Mouse (Mus musculus): ENCODE measurements around the gene Gtf2e1. TPM values are rescaled to one million over a fixed set of nuclear protein-coding genes. Genes with fewer than 3 reads are reported as not detected.

Gtf2e1 gene
- polyA plus RNA-seq, 1 experiment from 2014 or later: 41.5 TPM

DNA sequence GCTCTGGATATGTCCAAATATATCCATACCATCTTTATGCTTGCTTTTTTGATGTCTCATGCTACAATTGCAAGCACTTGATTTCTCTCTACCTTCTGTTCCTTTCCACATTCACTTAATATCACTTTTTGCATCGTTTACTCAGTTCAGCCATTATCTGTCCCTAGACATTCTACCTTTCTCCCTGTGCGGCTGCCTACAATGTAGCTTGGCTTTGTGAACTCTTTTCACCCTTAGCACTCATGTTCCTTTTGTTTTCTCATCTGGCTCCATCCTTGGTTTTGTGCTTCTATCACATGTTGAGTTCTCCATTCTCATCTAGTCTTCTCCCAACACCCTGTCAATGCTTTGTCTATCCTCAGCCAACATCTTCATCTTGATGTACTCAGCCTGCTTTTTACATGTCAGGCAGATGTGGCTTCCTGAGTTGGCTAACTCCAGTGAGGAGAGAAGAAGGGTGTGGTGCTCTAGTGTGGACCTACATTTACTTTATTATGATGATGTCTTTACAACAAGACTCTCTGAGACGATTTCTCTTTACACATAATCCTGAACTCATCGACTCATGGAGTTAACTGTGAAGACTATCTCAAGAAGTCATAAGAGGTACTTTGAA, 21.9 kb downstream of the Gtf2e1 start:
- 95% methylated on average over 4 of the region's 4 CpGs for WGBS
- no peak overlapping the region for H3K27ac ChIP-seq (replicated peaks; ENCODE audit: low read depth, low read length)
- no peak for DNase-seq
- H3K4me1 ChIP-seq (ENCODE audit: control insufficient read depth, insufficient read depth, low read length): no peaks in the 10 kb centered on the region
- H3K4me3 ChIP-seq (replicated peaks; ENCODE audit: low read depth, low read length): no peak overlapping the region
- H3K36me3 ChIP-seq (ENCODE audit: control insufficient read depth, insufficient read depth, low read length): peaks cover 41% of the 10 kb centered on the region
- ATAC-seq (ENCODE audit: low FRiP score, low TSS enrichment): no peak
- no peak overlapping the region for H3K4me2 ChIP-seq (ENCODE audit: low read length)
- H3K27me3 ChIP-seq (ENCODE audit: control insufficient read depth, insufficient read depth, low read length): no peaks in the 10 kb centered on the region
- H3K9ac ChIP-seq (replicated peaks; ENCODE audit: low read length): no peak overlapping the region
- H3K9me3 ChIP-seq (ENCODE audit: control insufficient read depth, low read length): no peaks in the 10 kb centered on the region

DNA sequence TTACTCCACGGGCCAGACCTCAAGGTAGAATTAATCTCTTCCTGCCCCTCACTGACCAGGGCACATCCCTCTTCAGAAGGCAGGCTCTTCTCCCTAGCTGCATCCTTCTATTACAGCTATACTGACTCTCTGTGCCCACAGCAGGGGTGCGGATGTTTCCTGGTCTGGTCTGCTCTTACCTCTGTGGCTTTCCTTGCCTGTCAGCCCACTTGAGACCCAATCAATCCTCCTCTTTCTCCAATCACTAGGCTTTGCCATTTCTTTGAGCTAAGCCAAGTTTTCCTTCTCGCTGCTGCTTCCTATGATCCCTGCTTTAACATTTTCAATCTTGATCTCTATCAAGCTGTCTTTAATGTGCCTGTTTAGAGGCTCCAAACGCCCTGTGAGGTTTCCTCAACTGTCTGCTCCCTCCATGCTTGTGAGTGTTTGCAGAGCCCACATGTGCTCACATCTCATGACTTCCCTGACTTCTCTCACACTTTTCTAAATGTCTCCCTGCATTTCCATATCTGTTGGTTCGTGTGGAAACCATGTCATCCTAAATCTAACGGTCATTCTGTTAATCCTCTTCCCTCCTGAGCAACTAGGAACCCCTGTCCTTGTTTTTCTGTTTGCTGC, 23.1 kb downstream of the Gtf2e1 start:
- 89% methylated on average over 6 of the region's 6 CpGs for WGBS
- Histone ChIP-seq H3K27ac (replicated peaks; ENCODE audit: low read depth, low read length) (no peak overlapping the region), H3K4me3 (replicated peaks; ENCODE audit: low read depth, low read length) (no peak overlapping the region), H3K4me2 (ENCODE audit: low read length) (no peak overlapping the region), H3K4me1 (ENCODE audit: control insufficient read depth, insufficient read depth, low read length) (no peaks in the 10 kb centered on the region), H3K9ac (replicated peaks; ENCODE audit: low read length) (no peak overlapping the region), H3K9me3 (ENCODE audit: control insufficient read depth, low read length) (no peaks in the 10 kb centered on the region), H3K27me3 (ENCODE audit: control insufficient read depth, insufficient read depth, low read length) (no peaks in the 10 kb centered on the region), H3K36me3 (ENCODE audit: control insufficient read depth, insufficient read depth, low read length) (peaks cover 33% of the 10 kb centered on the region)
- ATAC-seq (ENCODE audit: low FRiP score, low TSS enrichment): no peak
- DNase-seq: no peak

DNA sequence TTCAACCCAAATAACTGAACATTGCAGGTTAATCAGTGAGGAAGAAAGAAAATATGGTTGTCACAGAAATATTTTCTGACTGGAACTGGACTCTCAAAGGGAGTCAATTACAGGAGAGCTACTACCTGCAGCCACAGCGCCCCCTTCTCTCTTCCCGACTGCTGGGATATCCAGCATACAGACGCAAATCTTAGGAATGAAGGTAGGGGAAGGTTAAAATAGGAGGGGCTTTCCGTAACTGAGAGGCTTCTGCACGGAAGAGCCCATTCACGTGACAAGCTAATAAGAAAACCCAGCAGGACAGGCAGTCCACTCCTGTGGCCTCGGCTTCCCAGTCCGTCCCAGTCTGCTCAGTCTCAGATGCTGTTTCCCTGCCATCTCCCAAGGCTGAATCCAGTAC, 24.9 kb downstream of the Gtf2e1 start:
- DNase-seq (no peak), ATAC-seq (ENCODE audit: low FRiP score, low TSS enrichment) (no peak)
- Histone ChIP-seq H3K4me2 (ENCODE audit: low read length) (no peak overlapping the region), H3K9ac (replicated peaks; ENCODE audit: low read length) (no peak overlapping the region), H3K36me3 (ENCODE audit: control insufficient read depth, insufficient read depth, low read length) (peaks cover 43% of the 10 kb centered on the region), H3K27ac (replicated peaks; ENCODE audit: low read depth, low read length) (no peak overlapping the region), H3K9me3 (ENCODE audit: control insufficient read depth, low read length) (no peaks in the 10 kb centered on the region), H3K4me1 (ENCODE audit: control insufficient read depth, insufficient read depth, low read length) (no peaks in the 10 kb centered on the region), H3K27me3 (ENCODE audit: control insufficient read depth, insufficient read depth, low read length) (no peaks in the 10 kb centered on the region), H3K4me3 (replicated peaks; ENCODE audit: low read depth, low read length) (no peak overlapping the region)
- WGBS: 79% methylated on average over 8 of the region's 8 CpGs

DNA sequence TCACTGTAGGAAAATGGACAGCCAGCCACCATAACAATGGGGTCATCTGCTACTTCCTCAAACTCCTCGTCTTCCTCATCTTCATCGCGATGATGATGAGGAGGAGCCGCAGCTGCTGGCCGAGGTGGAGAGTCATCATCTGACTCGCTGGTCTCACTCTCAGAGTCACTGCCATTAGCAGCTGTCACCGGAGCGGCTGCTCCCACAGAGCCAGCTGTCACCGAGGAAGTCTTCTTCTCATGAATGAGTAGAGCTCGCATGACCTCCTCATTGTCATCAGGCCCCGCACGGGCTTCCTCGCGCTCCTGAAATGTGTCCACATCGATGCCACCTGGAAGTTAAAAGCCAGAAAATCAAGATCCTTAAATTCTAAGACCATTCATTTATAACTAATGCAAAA, 28.1 kb downstream of the Gtf2e1 start:
- Histone ChIP-seq H3K9ac (replicated peaks; ENCODE audit: low read length) (no peak overlapping the region), H3K27ac (replicated peaks; ENCODE audit: low read depth, low read length) (no peak overlapping the region), H3K9me3 (ENCODE audit: control insufficient read depth, low read length) (no peaks in the 10 kb centered on the region), H3K4me3 (replicated peaks; ENCODE audit: low read depth, low read length) (no peak overlapping the region), H3K36me3 (ENCODE audit: control insufficient read depth, insufficient read depth, low read length) (peaks cover 38% of the 10 kb centered on the region), H3K4me1 (ENCODE audit: control insufficient read depth, insufficient read depth, low read length) (no peaks in the 10 kb centered on the region), H3K27me3 (ENCODE audit: control insufficient read depth, insufficient read depth, low read length) (no peaks in the 10 kb centered on the region), H3K4me2 (ENCODE audit: low read length) (no peak overlapping the region)
- ATAC-seq (ENCODE audit: low FRiP score, low TSS enrichment) (no peak), DNase-seq (no peak)
- 94% methylated on average over 15 of the region's 15 CpGs for WGBS

DNA sequence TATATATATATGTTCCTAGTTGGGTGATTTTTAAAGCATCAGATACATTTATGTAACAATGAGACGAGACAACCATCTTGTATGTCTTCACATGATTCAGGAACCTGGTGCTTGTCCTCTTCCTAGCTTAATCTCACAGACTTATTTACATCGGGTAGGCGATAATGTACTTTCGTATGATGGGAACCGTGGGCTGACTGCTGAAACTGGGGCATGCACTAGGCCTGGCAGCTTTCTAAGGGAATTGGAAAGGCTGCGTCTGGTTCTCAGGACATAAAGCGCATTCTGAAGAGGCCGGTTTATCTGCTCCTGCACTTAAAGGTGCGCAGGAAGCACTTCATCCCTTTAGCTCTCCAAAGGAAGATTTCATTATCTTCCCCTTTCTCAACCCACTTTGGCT, 32.8 kb downstream of the Gtf2e1 start:
- H3K36me3 ChIP-seq (ENCODE audit: control insufficient read depth, insufficient read depth, low read length): peaks cover 17% of the 10 kb centered on the region
- ATAC-seq (ENCODE audit: low FRiP score, low TSS enrichment) (no peak), DNase-seq (peak; percentile 29)
- H3K4me2 ChIP-seq (ENCODE audit: low read length): no peak overlapping the region
- no peak overlapping the region for H3K27ac ChIP-seq (replicated peaks; ENCODE audit: low read depth, low read length)
- no peaks in the 10 kb centered on the region for H3K9me3 ChIP-seq (ENCODE audit: control insufficient read depth, low read length)
- WGBS: 78% methylated on average over 9 of the region's 9 CpGs
- H3K9ac ChIP-seq (replicated peaks; ENCODE audit: low read length): no peak overlapping the region
- no peaks in the 10 kb centered on the region for H3K27me3 ChIP-seq (ENCODE audit: control insufficient read depth, insufficient read depth, low read length)
- H3K4me3 ChIP-seq (replicated peaks; ENCODE audit: low read depth, low read length): no peak overlapping the region
- no peaks in the 10 kb centered on the region for H3K4me1 ChIP-seq (ENCODE audit: control insufficient read depth, insufficient read depth, low read length)

DNA sequence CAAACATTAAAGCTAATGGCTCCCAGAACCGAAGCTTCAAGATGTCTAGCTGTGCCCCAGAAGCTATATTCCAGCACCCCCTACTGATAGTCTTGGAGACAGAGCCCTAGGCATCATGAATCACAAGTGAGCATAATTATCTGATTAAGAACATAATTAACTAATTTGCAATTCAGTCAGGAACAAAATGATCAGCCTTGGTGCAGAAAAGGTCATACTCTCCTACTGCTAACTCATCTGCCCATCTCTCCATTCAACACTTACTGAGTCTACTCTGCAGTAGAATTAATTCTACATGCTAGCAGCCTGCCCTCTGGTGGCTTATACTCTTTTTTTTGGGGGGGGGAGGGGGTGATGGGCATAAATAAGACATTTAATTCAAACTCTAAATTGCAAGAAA, 35.1 kb downstream of the Gtf2e1 start:
- DNase-seq (peak; percentile 21), ATAC-seq (ENCODE audit: low FRiP score, low TSS enrichment) (no peak)
- no peaks in the 10 kb centered on the region for H3K4me1 ChIP-seq (ENCODE audit: control insufficient read depth, insufficient read depth, low read length)
- no peaks in the 10 kb centered on the region for H3K9me3 ChIP-seq (ENCODE audit: control insufficient read depth, low read length)
- no peak overlapping the region for H3K4me3 ChIP-seq (replicated peaks; ENCODE audit: low read depth, low read length)
- no peak overlapping the region for H3K4me2 ChIP-seq (ENCODE audit: low read length)
- no peaks in the 10 kb centered on the region for H3K36me3 ChIP-seq (ENCODE audit: control insufficient read depth, insufficient read depth, low read length)
- no peaks in the 10 kb centered on the region for H3K27me3 ChIP-seq (ENCODE audit: control insufficient read depth, insufficient read depth, low read length)
- WGBS: 66% methylated on average over 1 of the region's 1 CpGs
- no peak overlapping the region for H3K27ac ChIP-seq (replicated peaks; ENCODE audit: low read depth, low read length)
- no peak overlapping the region for H3K9ac ChIP-seq (replicated peaks; ENCODE audit: low read length)

DNA sequence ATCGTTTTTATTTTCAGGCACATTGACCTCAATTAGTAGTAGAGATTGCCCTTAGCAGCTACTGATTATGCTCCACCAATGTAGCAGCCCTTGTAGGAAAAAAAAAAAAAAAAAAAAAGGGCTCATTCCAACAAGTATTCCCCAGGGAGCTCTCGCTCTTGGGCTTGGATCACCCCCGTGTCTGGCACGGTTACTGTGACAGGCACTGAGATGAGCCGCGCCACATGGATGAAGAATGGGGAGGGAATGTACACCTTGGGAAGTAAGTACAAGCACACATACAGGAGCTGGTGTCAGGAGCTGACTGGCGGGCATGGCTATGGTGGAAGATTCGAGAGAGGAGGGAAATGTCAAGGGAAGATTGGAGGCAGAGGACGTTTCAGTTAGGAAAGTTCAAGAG, 41.0 kb downstream of the Gtf2e1 start:
- H3K27me3 ChIP-seq (ENCODE audit: control insufficient read depth, insufficient read depth, low read length): no peaks in the 10 kb centered on the region
- H3K9ac ChIP-seq (replicated peaks; ENCODE audit: low read length): no peak overlapping the region
- no peak overlapping the region for H3K4me2 ChIP-seq (ENCODE audit: low read length)
- no peak for ATAC-seq (ENCODE audit: low FRiP score, low TSS enrichment)
- H3K36me3 ChIP-seq (ENCODE audit: control insufficient read depth, insufficient read depth, low read length): no peaks in the 10 kb centered on the region
- H3K27ac ChIP-seq (replicated peaks; ENCODE audit: low read depth, low read length): no peak overlapping the region
- no peak overlapping the region for H3K4me3 ChIP-seq (replicated peaks; ENCODE audit: low read depth, low read length)
- peak; percentile 39 for DNase-seq
- H3K9me3 ChIP-seq (ENCODE audit: control insufficient read depth, low read length): no peaks in the 10 kb centered on the region
- H3K4me1 ChIP-seq (ENCODE audit: control insufficient read depth, insufficient read depth, low read length): no peaks in the 10 kb centered on the region
- 82% methylated on average over 9 of the region's 9 CpGs for WGBS

DNA sequence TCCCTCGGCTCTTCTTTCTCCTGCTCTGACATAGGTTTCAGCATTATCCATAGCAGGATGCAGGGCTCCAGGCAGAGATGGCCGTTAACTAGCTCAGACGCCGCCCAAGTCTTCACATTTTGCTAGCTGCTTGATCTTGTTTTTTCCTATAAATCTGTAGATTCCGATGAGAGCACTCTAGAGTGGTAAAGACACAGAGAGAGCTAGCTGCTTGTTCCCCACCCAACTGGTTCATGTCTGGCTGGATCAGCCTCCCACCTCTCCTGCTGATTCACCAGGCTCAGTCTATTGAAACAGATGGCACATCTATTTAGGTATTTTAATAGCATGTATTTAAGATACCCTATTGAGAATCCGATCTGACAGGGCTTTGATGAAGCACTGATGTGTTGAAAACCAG, 44.6 kb downstream of the Gtf2e1 start:
- Histone ChIP-seq H3K27me3 (ENCODE audit: control insufficient read depth, insufficient read depth, low read length) (no peaks in the 10 kb centered on the region), H3K4me2 (ENCODE audit: low read length) (no peak overlapping the region), H3K9me3 (ENCODE audit: control insufficient read depth, low read length) (no peaks in the 10 kb centered on the region), H3K4me1 (ENCODE audit: control insufficient read depth, insufficient read depth, low read length) (no peaks in the 10 kb centered on the region), H3K9ac (replicated peaks; ENCODE audit: low read length) (no peak overlapping the region), H3K27ac (replicated peaks; ENCODE audit: low read depth, low read length) (no peak overlapping the region), H3K4me3 (replicated peaks; ENCODE audit: low read depth, low read length) (no peak overlapping the region), H3K36me3 (ENCODE audit: control insufficient read depth, insufficient read depth, low read length) (no peaks in the 10 kb centered on the region)
- ATAC-seq (ENCODE audit: low FRiP score, low TSS enrichment) (no peak), DNase-seq (no peak)
- 77% methylated on average over 6 of the region's 6 CpGs for WGBS

DNA sequence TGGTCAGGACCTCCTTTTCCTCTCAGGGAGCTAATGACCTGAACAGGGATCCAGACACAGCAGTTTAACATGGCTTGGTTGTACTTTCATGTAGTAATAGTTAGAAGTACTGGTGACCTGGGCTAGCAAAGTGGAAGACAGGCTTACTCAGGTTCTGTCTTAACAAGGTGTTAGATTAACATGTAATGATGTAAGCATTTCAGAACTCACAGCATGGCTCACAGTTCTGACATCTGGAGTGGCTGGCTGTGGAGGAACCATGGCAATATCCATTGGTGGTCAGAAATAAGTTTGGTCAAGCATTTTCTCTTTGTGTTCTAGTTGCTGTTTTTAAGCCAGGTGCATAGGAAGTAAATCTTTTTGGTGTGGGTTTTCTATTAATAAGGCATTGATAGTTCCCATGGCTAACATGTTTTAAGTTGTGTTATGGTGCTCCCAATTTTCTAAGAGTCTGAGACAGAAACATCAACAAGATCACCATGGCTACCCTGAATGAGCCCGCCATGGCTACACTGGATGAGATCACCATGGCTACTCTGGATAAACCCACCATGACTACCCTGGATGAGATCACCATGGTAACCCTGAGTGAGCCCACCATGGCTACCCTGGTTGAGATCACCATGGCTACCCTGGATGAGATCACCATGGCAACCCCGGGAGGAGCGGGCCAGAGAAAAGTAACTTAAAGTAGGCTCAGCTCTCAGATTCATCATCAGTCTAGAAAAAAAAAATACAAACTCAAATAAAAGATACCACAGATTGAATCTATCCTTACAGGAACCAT, 52.6 kb downstream of the Gtf2e1 start:
- Histone ChIP-seq H3K9ac (replicated peaks; ENCODE audit: low read length) (no peak overlapping the region), H3K27ac (replicated peaks; ENCODE audit: low read depth, low read length) (no peak overlapping the region), H3K4me1 (ENCODE audit: control insufficient read depth, insufficient read depth, low read length) (no peaks in the 10 kb centered on the region), H3K9me3 (ENCODE audit: control insufficient read depth, low read length) (no peaks in the 10 kb centered on the region), H3K4me3 (replicated peaks; ENCODE audit: low read depth, low read length) (no peak overlapping the region), H3K27me3 (ENCODE audit: control insufficient read depth, insufficient read depth, low read length) (no peaks in the 10 kb centered on the region), H3K4me2 (ENCODE audit: low read length) (no peak overlapping the region), H3K36me3 (ENCODE audit: control insufficient read depth, insufficient read depth, low read length) (no peaks in the 10 kb centered on the region)
- ATAC-seq (ENCODE audit: low FRiP score, low TSS enrichment) (peak; percentile 81), DNase-seq (peak; percentile 79)
- 4% methylated on average over 3 of the region's 3 CpGs for WGBS
